Mouse (Mus musculus) embryonic stem cell, embryonic (primary cell): Measurements from ENCODE around the gene Rtl5.
"Not testable (repeated sequence)": the region's sequence is repeated elsewhere in the genome, so short reads cannot be mapped to it uniquely, and the experiment has no call there.

ENCODE experiments used
- CTCF ChIA-PET, 4 experiments: fragments of 300-600 bp in 2 of 4; fragments of 350-600 bp in 2 of 4; sonication (Branson Sonifier 250); formaldehyde crosslinking; loops; one replicate each; lab custom pipeline; 2022; ENCODE audit warnings: inconsistent platforms in 2 of 4; lab: Charles Lee
- POLR2A ChIA-PET, 4 experiments: fragments of 300-600 bp in 2 of 4; fragments of 350-600 bp in 2 of 4; sonication (Branson Sonifier 250); formaldehyde crosslinking; loops; one replicate each; lab custom pipeline; 2022; ENCODE audit warnings: antibody characterized with exemption in 4 of 4, inconsistent platforms in 1 of 4; lab: Charles Lee

Gene Rtl5

DNA sequence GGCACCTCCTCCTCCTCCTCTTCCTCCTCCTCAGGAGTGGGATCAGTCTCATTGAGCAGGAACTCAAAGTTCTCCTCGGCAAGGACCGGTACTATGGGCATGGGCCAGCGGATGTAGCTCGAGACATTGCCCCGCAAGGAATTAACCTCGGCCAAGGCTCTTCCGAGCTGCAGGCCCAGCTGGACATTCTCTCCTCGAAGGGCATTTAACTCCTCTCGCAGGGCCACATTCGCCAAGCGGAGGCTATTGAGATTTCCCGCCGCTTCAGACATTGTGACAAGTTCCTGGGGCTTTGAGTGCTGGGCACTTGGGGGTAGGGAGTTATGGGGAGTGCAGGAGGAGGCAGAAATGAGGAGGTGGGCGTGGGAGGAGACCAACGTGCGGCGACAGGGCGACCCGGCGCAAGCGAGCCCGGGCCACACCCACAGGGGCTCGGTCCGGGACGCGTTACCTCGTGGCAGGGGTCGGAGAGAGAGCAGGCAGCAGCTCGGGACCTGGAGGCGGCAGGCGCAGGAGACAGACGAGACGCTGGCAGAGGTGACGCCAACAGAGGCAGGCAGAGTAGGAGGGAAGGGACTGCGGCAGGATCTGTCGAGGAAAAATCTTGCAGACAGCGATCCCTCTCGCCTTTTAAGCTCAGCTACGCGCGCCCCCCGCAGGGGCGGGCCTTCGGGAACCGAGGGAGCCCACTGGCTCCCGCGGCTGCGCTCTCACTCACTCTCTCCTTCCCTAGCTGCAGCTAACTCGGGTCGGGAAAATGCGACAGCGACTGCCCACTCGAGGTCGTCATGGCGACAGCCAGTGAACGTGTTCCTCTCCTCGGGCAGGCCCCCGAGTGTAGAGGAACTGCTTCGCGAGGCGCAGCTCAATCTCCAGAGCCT, at the start of gene Rtl5:
Gene Rtl5, minus strand, starts transcription at position 714 of the 881 bp plus-strand sequence.
- CTCF ChIA-PET, result interaction anchor here in 2 of 4 experiments (0.5 to 1.1 kb wide), 3 partner anchors 89 to 223 kb away, joined by 3 to 6 read pairs (median 3); no protein-coding TSS in a partner anchor
- POLR2A ChIA-PET, result interaction anchor here in 3 of 4 experiments (0.6 to 2.2 kb wide), 8 partner anchors 10 to 118 kb away, joined by 3 to 5 read pairs (median 3); partner anchors contain the start of genes Pin4 (in 2 of the 3), Rps4x (in 2 of the 3) and Ercc6l (in 1 of the 3)

DNA sequence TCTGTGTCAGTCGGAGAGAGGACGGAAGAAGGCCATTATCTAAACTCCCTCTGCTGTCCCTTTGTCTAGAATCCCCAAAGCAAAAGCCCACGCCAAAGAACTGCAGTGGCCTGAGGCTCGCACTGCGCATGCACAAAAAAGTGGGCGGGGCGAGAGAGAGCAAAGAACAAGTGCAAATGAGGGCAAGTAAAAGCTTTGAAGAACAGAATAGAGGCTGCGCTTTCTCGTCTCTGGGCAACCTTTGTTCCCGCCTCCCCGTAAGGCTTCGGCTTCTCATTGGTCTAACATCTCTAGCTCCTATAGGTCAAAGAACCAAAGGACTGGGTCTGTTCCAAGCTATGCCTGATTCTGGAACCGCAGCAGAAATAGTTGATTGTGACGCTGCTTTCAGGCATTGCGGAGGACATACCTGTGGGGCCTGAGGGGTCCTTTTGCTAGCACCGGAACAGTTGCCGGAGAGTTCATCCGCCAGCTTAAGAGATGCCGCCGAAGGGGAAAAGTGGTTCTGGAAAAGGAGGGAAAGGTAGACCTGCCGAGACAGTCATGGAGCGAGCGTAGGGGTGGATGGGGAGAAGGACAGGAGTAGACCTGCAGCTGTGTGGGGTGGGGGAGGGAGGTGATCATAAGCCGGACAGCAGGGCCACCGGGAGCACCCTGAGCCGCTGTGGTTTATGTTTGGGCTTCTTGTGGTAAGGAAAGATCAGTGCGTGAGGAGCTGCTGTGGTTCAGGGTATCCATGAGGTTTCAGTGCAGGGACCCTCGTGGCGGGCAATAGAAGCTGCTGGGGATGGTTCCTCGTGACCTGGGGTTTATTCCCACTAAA, 48.1 kb upstream of the Rtl5 start, which contains the start of gene Pin4:
Gene Pin4, plus strand, starts transcription at position 406 of the 823 bp plus-strand sequence.
- ChIA-PET CTCF (interaction anchor here in 2 of 4 experiments (0.6 to 1.0 kb wide), 3 partner anchors 76 to 1803 kb away, joined by 3 to 5 read pairs (median 4); no protein-coding TSS in a partner anchor), POLR2A (interaction anchor here (0.6 to 2.1 kb wide), 33 partner anchors 10 to 1835 kb away, joined by 3 to 24 read pairs (median 4); partner anchors contain the start of genes Rps4x (in 3 of the 4), Ercc6l (in 2 of the 4) and Rtl5 (in 2 of the 4))

DNA sequence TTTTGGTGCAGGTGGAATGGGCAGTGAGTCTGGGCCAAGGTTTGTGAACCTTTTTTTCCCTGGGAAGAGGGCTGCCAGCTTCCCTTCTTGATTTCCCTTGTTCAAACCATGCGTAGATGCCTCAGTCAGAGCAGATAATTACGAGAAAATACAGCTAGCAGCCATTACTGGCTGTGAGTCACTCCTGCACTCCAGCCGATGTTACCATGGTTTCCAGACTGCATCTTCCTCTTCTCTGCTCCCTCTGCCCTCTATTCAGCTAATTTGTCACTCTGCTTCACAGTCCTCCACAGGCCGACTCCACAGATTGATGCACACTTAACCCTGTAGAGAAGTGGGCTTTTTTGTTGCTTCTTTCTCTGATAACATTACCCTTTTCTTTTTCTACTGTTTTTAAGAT, 44.6 kb upstream of the Rtl5 start:
- ChIA-PET CTCF (interaction anchor here in 1 of 4 experiments (0.6 kb wide), 1 partner anchor 1325 kb away, joined by 3 read pairs; no protein-coding TSS in a partner anchor), POLR2A (no interaction called here)

DNA sequence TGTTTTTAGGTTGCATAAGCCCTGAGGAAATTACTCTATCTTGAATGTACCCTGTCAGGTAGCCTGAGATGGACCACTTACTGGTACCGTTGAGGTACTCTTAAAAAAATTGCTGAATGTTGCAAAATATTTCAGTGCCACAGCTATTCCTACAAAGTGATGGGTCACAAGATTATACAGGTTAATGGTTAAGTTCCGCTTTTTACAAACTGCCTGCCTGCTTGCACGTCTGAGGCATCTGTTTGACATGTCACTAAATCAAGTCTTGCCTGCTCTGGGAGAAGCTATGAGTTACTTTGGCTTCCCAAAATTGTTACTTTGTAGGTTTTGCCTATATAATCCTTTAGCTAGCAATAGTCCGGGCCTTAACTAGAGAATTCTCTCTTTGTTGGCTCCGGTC, 38.2 kb upstream of the Rtl5 start:
- POLR2A ChIA-PET, result not testable (repeated sequence)

DNA sequence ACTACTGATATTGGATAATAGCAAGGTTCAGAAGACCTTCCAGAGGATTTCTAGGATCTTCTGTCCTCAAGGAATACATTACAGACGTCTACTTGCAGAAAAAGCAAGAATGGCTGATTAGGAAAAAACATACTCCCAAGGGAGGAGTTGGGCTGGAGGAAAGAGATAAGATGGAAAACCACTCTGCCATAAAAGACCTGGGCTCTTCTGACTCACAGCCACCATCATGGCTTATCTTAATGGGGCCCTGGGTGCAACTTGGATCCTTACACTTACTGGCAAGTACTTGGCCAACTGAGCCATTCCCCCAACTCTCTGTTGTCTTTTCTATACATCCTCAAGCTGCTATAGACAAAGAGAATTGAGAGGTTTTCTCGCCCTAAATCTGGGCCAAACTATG, 32.7 kb upstream of the Rtl5 start:
- CTCF ChIA-PET, POLR2A ChIA-PET: not testable (repeated sequence)

More for the DNA sequence above, 38.2 kb upstream of the Rtl5 start:
- CTCF ChIA-PET, result interaction anchor here in 1 of 4 experiments (0.6 kb wide), 1 partner anchor 62 kb away, joined by 3 read pairs; no protein-coding TSS in a partner anchor

DNA sequence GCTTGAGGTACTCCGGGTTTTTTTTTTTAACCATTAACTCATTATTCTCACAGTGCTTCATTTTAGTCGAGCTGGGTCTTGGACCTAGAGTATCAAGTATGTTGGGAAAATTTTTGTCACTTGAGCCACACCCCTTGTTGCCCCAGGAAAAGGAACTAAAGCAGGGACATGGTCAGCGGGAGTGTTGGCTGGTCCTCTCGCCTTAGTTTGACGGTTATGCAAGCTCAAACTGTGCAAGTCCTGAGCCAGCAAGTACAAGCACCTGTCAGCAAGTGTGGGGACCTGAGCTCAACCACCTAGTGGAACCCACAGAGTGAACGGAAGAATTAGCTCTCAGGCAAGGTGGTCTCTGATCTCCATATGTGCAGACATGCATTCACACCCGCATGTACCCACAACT, 30.8 kb upstream of the Rtl5 start:
- ChIA-PET POLR2A (no interaction called here), CTCF (no interaction called here)

DNA sequence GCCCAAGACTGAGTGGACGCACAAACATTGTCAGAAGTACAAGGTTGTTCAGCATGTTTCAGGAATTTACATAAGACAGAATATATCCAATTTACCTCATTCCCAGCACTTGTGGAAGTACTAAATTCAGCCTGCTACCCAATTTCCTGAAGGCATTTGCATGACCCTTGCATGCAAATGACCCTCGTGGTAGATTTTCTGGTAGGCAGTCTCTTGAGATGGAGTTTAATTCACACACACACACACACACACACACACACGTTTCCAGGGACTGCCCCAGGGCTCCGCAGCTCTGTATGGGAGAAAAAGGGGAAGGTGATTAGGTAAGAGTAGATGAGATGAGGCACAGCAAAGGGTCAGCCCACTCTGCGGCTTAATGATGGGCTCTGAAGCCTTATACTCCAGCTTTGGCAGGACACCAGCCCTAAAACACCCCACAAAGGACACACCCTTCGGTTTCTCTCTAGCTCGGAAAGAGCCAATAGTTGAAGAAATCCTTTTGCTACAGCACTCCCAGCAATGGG, 23.3 kb upstream of the Rtl5 start:
- POLR2A ChIA-PET, result no interaction called here

DNA sequence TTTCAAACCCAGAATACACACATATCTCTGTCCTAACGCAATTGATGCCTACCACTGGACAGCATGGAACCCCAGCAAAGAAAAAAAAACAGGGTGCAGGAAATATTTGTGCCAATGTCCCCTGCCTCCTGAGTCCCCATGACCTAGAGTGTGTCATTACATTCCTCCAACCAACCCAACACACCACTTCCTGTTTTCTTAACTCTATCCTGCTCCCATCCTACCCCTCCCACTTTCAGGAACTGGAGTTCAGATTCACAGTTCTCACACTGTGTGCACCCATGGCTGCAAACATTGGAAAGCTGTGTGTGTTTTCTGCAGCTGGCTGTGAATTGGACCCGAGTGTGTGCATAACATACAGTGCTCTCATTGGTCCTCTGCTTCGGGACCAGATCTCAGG, 19.5 kb upstream of the Rtl5 start:
- CTCF ChIA-PET, result interaction anchor here in 1 of 4 experiments (1.2 kb wide), 1 partner anchor 136 kb away, joined by 4 read pairs; no protein-coding TSS in a partner anchor
- POLR2A ChIA-PET, result no interaction called here

More for the DNA sequence above, 23.3 kb upstream of the Rtl5 start:
- CTCF ChIA-PET, result no interaction called here

DNA sequence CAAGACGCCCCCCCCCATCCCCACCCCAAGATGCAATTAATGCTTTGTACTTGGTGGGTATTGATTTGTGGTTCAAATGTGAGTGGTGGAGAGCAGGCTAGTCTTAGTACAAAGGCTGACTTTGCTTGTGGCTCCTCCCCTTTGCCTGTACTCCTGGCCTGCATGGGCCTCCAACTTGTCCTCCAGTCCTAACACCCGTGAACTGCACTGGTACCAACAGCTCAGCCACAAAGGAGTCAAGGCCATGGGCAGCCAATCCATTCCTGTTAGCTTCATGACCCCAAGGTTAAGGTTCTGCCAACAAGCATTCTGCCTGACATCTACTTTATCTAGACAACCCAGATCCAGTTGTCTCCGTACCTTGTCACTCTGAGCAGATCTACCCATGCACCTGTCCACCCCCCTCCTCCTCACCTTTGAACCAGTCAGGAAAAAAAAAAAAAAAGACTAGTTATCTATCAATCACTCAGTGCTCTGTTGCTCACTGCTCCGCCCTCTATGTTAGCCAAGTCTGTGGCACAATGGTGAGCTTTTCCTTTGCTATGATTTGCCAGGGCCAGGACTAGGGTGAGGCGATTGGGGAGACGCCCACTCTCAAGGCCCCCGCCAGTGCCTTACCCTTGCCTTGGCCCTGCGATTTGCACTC, 14.8 kb upstream of the Rtl5 start:
- ChIA-PET CTCF (no interaction called here), POLR2A (interaction anchor here in 1 of 4 experiments (0.9 to 1.3 kb wide), 2 partner anchors 80 to 102 kb away, joined by 3 read pairs; no protein-coding TSS in a partner anchor)

DNA sequence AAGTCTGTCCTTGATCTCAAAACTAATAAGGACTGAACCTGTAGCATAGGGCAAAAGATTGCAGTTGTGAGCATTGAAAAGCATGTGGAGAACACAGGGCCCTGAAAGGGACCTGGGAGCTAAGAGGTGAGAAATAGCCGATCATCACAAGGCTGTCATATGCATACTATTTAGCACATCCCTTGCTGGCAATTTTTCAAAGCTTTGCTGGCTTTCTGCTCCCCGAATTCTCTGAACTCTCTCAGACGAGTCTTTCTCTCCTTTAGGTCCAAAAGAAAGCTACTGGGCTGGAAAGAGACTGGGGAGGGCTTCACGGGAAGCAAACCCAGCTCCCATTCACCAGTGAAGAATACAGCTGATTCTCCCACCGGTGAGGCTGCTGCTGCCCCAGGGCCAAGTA, 11.2 kb upstream of the Rtl5 start:
- POLR2A ChIA-PET, result no interaction called here
- CTCF ChIA-PET, result interaction anchor here in 1 of 4 experiments (1.2 kb wide), 1 partner anchor 129 kb away, joined by 3 read pairs; no protein-coding TSS in a partner anchor

DNA sequence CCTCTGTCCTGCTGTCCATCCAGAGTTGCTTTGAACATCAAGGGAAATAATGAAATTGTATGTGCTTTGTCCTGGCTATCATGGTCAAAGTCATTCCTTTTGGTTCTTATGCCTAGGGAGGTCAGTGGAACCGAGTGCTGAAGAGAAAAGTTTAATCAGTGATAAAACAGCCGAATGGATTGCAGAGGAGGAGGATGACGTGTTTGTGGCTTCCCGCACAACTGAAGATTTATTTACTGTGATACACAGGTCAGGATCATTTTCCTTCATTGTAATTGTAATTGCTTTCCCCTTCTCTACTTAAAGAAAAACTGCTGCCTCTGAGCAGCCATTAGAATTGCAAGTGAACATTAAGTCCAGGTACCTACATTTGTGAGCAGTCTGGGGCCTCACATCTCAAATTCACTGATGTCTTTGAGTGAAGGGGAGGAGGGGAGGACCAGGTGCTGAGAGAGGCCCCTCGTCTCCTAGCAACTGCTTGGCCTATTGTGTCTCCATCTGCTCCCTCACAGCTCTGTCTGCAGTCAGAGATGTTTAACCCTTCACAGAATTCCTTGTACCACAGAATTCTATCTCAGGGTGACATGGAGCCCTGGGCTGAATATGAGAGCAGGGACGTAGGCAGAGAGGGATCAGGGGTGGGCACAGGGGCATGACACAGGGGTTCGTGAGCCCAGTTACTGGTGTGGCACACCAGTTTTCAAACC, 10.6 kb upstream of the Rtl5 start:
- CTCF ChIA-PET, result interaction anchor here in 1 of 4 experiments (1.2 kb wide), 1 partner anchor 128 kb away, joined by 3 read pairs; no protein-coding TSS in a partner anchor
- POLR2A ChIA-PET, result interaction anchor here in 1 of 4 experiments (1.2 kb wide), 1 partner anchor 11 kb away, joined by 3 read pairs; the partner anchor contains the start of gene Rtl5

DNA sequence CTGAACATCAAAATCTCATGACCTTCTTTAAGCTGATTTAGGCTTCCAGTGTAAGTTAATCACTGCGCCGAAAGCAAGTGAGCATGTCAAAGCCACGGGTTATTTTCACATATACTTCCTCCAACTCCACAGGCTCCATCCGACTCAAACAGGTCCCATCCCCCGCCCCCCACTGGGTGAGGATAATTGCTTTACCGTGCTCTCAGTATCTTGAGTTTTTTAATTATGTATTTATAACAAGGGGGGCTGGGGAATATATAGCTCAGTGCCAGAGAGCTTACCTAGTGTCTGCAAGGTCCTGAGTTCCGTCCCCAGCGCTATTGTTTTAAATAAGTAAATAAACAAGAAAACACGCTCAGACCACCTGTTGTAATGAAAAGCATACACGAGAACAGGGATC, 10.0 kb upstream of the Rtl5 start:
- ChIA-PET POLR2A (interaction anchor here in 1 of 4 experiments (1.2 kb wide), 1 partner anchor 10 kb away, joined by 3 read pairs; the partner anchor contains the start of gene Rtl5), CTCF (no interaction called here)

DNA sequence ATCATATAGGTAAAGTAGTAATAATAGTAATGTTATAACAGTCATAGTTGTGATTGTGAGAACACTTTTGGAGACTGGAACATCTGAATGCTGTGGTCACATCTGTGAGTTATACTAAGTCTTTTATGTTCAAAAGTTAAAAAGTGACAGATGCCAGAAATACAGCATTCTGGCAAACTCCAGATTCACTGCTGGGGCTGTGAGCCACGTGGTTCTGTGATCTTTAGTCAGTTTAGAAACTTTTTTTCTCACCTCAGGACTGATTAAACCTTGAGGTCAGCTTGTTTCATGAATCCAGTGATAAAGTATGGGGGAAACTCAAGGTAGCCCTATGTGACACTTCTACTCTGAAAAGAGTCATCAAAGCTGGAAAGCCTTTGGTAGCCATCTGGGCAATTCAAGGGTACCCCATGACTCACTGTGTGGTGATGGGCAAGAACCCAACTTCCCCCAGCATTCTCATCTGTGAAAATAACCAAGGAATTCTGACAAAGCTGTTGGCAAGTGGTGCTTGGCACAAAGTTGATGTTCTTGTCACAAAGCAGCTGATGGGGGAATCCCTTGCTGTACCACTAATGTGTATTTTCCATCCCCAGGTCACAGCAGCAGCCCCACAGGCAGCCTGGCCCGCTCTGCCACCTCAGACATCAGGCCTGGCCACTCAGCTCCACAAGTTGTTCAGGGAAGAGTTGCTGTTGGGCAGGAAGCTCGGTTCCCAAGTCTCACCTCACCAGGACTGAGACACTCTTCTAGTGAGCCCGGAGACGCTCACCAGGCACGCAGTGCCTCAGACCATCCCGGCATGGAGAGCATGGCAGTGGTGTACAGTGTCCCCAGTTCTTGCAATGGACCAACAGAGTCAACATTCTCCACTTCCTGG, 6.0 kb upstream of the Rtl5 start:
- ChIA-PET POLR2A (no interaction called here), CTCF (no interaction called here)

DNA sequence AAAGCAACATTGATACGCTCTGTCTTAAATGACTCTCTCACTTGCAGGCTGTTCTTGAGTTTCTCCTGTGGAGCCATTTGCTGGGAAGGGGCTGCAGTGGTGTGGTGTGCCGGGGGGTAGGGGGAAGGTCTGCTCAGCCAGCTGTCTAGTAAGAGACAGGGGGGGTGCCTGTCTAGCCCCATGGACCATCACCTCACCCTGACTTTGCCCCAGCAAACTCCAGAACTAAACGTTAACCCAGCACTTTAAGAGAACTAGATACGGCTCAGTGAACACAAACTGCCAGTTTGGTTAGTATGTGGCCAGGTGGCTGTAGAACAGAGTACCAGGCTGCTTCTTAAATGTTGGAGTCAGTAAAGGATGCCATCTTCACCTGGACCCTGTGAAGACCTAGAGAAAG, 4.1 kb upstream of the Rtl5 start:
- CTCF ChIA-PET, result no interaction called here
- POLR2A ChIA-PET, result no interaction called here

DNA sequence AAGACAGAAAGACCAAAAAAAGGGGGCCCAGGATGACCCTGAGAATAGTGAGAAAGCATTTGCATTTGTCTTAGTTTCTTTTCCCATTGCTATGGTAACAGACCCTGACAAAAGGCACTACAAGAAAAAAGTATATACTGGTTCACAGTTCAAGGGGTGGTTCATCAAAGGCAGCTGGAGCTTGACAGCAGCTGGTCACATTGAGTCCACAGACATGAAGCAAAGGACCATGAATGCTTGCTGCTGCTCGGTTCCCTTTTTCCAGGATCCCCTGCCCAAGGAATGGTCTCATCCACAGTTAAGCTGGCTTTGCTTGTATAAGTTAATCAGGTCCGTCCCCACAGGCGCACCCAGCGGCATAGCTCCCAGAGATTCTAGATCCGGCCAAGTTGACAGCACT, 3.3 kb upstream of the Rtl5 start:
- CTCF ChIA-PET, result interaction anchor here in 1 of 4 experiments (0.7 kb wide), 1 partner anchor 73 kb away, joined by 3 read pairs; no protein-coding TSS in a partner anchor

DNA sequence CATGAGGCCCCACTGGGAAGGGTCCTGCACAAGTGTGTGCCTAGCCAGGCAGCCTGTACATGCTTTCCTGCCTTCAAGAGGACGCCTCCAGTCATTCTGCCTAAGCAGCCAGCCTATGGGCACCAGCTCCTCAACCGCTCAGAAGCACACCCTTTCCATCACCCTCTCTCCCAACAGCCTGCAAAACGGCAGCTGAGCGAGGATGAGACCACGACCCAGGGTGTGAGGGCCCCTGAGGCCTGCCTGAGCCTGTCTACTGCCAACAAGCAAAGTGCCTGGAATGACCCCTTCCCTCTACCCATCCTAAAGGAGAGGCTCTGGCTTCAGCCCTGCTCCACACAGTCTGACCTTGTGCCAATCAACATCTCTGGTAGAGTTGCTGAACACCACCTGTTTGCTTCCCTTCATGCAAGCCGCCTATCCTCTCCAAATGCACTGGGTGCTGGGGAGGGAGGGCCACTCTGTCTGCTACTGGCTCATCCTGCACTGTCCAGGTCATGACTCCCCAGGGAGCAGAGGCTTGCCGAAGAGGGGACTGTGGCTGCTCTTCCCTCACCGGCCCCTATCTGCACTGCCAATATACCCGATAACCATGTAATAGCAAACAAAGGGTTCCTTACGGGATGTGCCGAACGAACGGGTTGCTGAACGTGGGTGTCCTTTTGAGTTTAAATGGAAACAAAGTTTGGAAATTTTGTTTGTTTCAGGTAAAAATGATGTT, 2.7 kb upstream of the Rtl5 start:
- ChIA-PET CTCF (interaction anchor here in 1 of 4 experiments (0.6 kb wide), 1 partner anchor 110 kb away, joined by 3 read pairs; no protein-coding TSS in a partner anchor), POLR2A (interaction anchor here in 1 of 4 experiments (0.9 kb wide), 1 partner anchor 115 kb away, joined by 3 read pairs; the partner anchor contains the start of gene Rps4x)

More for the DNA sequence above, 3.3 kb upstream of the Rtl5 start:
- POLR2A ChIA-PET, result no interaction called here
